Mouse (Mus musculus) left cerebral cortex, adult 11 months (tissue): ENCODE data around the gene Atp2a1.
"Not testable (repeated sequence)": the region's sequence is repeated elsewhere in the genome, so short reads cannot be mapped to it uniquely, and the experiment has no call there.

Source experiments
- DNase-seq: peaks from one replicate; pipeline ENCODE4 v3.0.0; 2022; ENCODE audit warnings: low spot score

Atp2a1 gene

DNA sequence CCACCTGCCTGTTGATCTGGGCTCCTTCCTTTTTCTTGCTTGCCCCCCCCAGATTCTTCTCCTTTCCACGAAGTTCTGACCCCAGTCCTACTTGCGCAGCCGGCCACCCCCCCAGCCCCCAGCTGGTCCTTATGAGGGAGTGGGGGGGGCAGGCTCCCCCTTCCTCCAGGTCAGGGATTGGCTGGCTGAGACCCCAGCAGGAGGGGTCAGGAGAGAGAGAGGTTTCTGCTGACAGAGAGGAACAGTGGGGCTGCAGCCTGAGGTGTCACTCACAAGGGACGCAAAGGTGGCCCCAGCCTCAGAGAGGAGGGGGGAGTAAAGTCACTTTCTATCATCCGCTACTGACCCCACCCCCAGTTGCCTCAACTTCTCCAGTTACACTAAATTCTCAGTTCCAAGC lies at the start of gene Atp2a1:
Atp2a1 (minus strand) TSS at position 105 of the 400 bp plus-strand sequence.
- DNase-seq, result no peak

DNA sequence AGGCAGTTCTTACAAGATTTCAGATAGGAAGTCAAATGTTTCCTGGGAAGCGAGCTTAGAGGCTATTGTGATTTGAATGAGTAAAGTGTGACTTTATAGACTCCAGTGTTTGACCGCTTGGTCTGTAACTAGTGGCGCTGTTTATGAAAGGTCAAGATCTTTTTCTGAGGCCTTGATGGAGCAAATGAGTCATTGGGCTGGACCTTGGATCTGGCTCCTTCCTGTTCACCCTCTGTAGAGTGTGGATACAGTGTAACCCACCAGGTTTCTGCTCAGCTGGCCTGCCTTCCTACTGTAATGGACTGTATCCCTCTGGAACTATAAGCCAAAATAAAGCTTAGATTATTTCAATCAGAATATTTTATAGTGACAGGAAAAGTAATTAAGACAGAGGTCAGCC lies 48.4 kb upstream of the Atp2a1 start:
- no peak for DNase-seq

GRCm38 (mm10) chr7:126507126-126507778 lies 44.3 kb upstream of the Atp2a1 start:
- no peak for DNase-seq

- no peak for DNase-seq
These were observed 42.0 kb upstream of the Atp2a1 start for GRCm38 (mm10) chr7:126504913-126505312.

DNA sequence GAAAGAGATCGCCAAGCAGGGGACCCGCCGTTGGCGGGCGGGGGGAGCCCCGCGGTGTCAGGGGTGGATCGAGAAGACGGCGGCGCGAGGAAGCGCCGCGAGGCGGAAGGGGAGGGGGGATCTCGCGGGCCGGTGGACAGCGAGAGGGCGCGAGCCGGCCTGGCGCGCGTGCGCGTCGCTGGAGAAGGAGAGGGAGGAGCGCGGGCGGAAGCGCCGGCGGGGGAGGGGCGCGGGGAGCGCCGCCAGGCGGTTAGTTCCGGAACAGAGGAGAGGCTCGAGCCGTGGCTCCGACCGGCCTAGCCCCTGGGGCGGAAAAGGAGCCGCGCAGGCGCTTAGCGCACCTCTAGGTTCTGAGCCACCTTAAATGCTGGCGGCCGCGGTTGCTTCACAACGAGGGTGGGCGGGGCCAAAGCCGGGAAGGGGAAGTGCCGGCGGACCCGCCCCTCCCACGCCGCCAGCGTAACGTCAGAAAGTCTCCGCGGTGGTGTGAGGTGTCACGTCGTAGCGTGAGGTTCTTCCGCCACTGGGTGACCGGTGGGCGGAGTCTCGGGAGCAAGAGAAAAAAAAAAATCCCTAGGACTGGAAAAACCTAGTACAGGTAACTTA lies 40.5 kb upstream of the Atp2a1 start, which contains the start of gene Atxn2l:
Atxn2l (minus strand) TSS at position 165 of the 606 bp plus-strand sequence.
- peak; percentile 96 for DNase-seq

GRCm38 (mm10) chr7:126502751-126503150 lies 39.8 kb upstream of the Atp2a1 start:
- DNase-seq, result no peak

DNA sequence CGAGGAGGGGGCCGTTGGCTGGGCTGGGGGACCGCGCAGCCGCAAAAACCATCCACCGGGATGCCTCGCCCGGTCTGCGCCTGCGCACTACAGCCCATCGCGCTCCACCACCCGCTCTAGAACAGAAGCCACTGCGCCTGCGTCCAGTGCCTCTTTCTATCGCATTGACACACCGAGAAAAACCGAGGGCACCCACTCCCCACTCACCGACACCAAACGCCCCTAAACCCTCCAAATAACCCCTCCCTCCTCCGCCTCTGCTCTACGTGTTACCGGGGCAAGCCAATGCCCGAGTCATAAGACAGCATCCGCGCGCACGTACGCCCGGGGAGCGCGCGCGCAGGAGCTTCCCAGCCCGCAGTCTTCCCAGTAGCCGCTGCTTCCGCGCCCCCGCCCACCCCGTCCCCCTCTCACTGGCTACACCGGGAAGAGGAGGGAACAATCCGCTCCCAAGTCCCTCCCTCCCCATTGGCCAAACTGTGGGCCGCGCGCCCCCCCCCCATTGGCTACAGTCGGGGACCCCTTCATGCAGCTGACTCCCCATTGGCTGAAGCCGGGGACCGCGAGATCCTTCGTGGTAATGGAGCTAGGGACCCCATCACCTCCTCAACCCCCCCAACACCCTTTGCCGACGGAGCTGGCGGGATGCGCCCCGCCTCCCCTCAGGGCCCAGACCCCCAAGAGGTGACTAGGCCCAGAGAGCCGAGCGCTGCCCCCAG lies 39.3 kb upstream of the Atp2a1 start:
- peak; percentile 88 for DNase-seq

GRCm38 (mm10) chr7:126501684-126502022 lies 38.7 kb upstream of the Atp2a1 start:
- no peak for DNase-seq

GRCm38 (mm10) chr7:126499416-126499815 lies 36.5 kb upstream of the Atp2a1 start:
- DNase-seq, result no peak

- no peak for DNase-seq
These were observed 35.1 kb upstream of the Atp2a1 start for GRCm38 (mm10) chr7:126497966-126498365.

DNA sequence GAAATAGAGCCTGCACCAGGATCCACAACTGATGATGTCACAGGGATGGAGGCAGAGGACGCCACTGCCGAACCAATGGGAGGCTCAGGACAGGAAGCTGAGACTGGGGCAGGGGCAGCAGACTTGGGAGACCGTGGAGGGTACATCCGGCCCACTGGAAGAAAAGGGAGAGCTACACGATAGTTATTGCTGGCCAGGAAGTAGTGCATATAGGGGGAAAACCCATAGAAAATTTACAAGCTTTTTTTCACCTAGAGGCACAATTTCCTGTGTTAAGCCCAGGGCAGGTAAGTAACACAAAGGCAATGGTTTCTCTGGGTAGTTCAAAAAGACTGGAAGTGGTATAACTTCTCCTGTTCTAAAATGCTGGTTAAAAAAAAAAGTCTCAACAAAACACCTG lies 33.6 kb upstream of the Atp2a1 start:
- DNase-seq, result no peak

GRCm38 (mm10) chr7:126494120-126494519 lies 31.2 kb upstream of the Atp2a1 start:
- DNase-seq, result no peak

GRCm38 (mm10) chr7:126491973-126492372 lies 29.1 kb upstream of the Atp2a1 start:
- no peak for DNase-seq

DNA sequence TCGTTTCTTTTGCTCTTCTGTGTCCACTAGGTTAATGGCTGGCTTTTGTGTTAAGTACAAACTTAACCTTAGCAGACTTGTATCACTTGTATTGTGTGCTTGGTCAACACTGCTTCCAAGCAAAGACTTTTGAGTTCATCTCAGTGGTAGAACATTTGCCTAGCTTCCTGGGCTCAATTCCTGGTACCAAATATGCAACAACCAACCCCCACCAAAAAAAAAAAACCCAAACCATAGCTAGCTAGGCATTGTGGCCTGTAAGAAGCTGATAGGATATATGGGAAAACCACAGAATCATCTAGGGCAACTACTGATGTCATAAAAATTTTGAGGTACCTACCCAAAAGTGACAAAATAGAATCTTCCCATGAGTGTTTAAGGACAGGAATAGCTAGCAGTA lies 28.1 kb upstream of the Atp2a1 start:
- no peak for DNase-seq

- DNase-seq, result not testable (repeated sequence)
These were observed 24.9 kb upstream of the Atp2a1 start for GRCm38 (mm10) chr7:126487617-126488385.

- peak; percentile 97 for DNase-seq
These were observed 24.2 kb upstream of the Atp2a1 start, which contains the start of gene Tufm for GRCm38 (mm10) chr7:126487052-126487483. Gene Tufm, plus strand, starts transcription at chr7:126487361.

DNA sequence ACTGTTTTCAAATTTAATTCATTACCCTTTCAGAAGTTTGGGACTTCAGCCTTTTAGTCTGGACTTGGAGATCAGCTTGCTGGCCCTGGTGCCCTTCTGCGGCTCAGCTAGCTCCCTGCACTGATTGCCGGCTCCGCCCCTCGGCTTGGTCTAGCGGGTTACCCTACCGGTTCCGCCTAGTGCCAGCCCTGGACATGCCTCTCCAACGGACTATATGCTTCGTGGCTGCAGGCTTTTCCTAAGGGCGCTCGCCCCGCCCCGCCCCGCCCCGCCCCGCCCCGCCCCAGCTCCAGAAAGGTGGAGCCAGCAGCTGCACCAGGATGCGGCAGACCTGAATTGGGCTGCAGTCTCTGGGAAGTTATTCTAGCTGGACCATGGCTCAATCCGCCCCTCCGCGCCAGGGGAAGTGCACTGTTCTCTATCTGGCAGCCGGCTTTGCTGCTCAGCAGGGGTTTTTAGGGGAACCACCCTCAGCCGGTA lies 19.5 kb upstream of the Atp2a1 start:
- DNase-seq, result no peak

- DNase-seq, result no peak
These were observed 18.8 kb upstream of the Atp2a1 start for GRCm38 (mm10) chr7:126481699-126482098.

DNA sequence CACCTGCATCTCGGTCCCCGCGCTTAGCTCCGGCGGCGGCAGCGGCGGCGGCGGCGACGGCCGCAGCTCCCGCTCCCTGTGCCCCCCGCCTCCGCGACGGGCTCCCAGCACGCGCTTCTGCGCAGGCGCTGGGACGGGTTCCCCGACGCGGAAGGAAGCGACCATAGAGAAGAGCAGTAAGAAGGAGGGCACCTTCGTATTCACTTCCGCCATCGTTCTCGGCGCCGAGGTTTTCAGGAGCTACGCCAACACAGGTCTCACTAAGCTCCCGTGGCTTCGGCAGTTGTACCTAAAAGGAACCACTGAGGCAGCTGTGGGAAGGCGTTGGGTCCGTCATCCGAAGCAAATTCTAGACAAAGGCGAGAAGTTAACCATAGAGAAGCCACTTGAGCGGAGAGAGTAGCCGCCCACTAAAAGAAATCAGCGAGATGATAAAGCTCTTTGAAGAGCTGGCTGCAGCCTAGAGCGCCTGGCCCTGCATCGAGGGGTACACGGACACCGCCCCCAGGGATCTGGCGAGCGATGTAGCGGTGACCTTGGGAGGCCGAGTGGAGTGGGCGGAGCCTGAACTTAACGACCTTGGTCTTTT lies 12.2 kb upstream of the Atp2a1 start, which contains the start of gene Sh2b1:
Sh2b1 (minus strand) TSS at position 432 of the 589 bp plus-strand sequence.
- DNase-seq, result peak; percentile 85

DNA sequence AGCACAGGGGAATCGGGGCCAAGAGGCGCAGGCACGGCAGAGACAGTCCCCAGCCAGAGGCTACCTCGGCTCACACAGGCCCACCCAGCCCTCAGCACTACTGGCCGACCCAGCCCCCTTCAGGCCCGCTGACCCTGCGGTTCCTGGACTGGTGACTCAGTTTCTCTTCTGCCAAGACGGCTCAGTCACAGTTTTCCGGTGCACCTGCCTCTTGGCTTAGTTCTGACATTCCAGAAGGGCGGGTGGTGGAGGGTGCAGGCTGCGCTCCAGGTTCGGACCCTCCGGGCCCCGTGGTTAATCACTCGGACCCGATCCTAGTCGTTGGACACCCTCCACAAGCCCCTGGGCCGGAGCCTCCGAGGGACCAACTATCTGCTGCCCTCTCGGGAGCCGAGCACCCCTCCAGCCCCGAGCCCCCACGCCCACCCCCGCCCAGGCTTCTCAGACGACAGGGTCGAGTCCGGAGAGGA lies 11.6 kb upstream of the Atp2a1 start:
- no peak for DNase-seq

DNA sequence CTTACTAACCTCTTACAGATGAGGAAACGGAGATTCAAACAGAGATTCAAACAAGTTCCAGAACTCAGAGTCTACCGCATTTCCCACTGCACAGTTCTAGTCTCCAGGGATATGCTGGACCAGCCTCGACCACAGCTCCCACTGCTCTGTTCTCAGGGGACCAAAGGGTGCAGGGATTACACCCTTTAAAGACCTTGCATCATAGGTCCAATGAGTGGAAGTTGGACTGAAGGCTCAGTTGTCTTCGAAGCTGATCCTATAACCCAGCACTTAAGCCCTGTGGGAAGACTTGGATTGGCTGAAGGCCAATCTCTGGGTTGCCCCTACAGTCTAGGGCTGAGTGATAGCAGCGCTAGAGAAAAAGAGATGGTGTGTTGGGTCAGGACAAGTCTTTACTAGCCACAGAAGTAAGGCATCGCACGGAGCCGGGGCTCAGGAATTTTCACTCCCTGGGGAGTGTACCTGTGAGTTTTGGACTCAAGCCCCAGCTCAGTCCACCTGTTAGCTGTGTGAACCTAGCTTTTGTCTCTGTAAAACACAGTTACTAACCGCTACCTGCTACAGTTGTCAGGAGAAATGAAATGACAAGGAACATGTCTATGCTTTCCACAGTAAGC lies 10.7 kb upstream of the Atp2a1 start:
- no peak for DNase-seq
